Mouse (Mus musculus): ENCODE measurements around the gene Higd2a.

Higd2a gene

DNA sequence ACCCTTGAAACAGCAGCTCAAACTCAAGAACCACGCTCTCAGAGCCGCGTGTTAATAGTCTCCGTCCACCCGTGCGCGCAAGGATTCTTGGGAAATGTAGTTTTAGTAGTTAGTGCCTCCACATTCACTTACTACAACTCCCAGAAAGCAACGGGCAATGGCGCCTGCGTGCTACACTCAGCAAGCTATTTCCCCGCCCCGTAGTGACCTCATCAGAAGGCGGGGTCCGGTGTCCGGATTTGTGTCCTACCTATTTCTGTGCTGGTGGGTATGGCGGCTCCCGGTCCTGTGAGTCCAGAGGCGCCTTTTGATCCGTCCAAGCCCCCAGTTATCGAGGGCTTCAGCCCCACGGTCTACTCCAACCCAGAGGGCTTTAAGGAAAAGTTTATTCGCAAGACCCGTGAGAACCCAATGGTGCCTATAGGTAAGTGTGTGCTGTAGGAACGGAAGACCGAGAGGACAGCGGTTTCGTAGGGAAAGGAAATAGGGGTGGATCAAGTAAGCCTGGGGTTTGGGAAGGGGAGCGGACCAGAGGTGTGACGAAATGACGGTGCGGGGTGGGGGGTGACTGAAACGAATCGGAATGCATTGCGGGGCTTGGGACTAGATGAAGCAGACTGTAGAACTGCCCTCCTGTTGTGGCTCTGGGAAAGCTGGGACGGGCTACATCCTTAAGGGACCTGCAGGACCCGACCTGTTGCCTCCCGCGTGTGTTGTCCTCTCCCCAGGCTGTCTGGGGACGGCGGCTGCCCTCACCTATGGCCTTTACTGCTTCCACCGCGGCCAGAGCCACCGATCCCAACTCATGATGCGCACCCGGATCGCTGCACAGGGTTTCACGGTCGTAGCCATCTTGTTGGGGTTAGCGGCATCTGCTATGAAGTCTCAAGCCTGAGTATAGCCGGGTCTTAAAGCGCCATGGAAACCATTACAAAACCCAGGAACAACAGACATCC lies at the start of gene Higd2a, which contains the start of gene Nop16:
Higd2a (plus strand) TSS at position 212 of the 956 bp plus-strand sequence.
Nop16 (minus strand) TSS at position 95 of the 956 bp plus-strand sequence.
- DNase-seq (ENCODE audit: low spot score in 2 of 2): peak; percentile 96 to 98

- DNase-seq (ENCODE audit: low spot score in 2 of 2): no peak
Measured at GRCm38 (mm10) chr13:54548036-54548435, 42.0 kb upstream of the Higd2a start.

DNA sequence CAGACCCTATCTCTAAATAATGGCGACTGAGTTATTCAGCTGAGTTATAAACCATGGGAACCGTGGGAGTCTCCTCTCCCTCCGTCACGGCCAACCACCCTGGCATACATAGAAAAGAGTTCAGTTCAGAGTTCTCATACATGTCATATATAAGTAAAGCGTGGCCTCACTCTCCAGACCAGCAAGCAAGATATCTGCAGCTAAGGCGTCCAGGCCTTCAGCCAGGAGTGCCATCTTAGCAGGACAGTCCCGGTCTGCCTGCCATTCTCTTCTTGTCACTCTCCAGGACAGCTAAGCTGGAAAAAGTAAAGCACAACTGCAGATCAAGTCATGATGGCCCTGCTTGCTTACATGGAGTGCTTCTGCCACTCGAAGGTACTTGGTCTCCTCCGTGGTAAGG lies 33.8 kb upstream of the Higd2a start:
- no peak for DNase-seq (ENCODE audit: low spot score in 2 of 2)

- peak in 1 of 2 experiments; percentile 44 for DNase-seq (ENCODE audit: low spot score in 2 of 2)
Measured at GRCm38 (mm10) chr13:54556796-54557195, 33.2 kb upstream of the Higd2a start.

GRCm38 (mm10) chr13:54557652-54558051 lies 32.4 kb upstream of the Higd2a start:
- no peak for DNase-seq (ENCODE audit: low spot score in 2 of 2)

- DNase-seq (ENCODE audit: low spot score in 2 of 2): no peak
Measured at GRCm38 (mm10) chr13:54559656-54560055, 30.4 kb upstream of the Higd2a start.

DNA sequence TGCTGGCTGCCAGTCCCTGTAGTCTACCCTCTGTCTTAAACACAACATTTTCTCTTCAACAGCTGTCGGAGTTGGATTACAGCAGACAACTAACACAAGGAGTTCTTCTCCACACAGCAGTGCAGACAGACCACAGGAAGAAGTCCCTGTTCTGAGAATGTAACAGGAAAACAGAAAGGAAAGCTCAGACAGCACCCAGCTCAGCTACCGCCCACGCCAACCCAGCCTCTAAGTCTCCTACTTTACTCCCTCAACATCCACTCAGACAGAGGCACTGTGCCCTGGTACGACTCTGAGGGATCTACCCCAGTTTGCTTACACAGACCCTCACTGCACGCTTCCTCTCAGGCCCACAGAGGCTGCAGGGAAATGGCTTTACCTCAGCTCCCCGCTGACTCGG lies 29.4 kb upstream of the Higd2a start:
- no peak for DNase-seq (ENCODE audit: low spot score in 2 of 2)

GRCm38 (mm10) chr13:54562562-54562961 lies 27.4 kb upstream of the Higd2a start:
- DNase-seq (ENCODE audit: low spot score in 2 of 2): no peak

DNA sequence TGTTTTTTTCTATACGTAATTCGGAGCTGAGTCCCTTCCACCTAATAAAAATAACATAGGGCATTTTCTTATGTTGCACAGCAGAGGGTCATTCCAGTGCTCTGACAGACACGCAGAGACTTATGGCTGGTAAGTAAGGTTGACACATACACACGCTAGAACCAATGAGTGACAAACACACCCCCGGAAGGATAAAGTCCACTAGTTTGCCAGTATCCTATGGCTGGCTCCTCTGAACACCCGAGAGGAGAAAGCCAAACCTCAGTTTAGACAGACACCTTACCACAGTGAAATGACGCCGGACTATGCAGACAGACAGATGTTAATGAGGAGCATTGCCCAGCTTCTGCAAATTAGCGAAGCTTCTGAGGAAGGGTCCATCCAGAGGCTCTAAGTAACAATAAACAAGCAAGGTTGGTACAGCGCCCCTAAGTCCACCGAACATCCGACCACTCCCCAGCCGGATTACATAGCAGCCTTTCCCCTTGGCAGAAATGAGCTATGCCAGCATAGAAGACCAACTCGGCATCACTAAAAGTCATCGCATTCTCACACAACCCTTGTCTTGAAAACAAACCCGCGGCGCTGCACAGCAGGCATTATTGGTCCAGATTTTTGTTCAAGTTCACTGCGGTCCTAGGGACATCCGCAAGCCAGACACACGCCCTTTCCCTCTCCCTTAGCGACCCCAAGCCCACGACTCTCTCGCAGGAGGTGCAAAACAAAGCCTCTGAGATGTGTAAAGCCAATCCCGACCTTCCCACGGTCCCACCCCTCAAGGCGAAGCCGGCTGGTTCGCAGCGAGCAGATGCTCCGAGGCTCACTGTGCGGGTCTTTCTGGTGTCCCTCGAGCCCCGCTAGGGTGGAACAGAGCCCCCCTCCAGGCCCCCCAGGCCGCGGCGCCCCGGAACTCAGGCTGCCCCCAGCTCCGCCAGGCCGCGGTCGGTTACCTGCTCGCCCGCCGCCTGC lies 25.5 kb upstream of the Higd2a start:
- no peak for DNase-seq (ENCODE audit: low spot score in 2 of 2)

DNA sequence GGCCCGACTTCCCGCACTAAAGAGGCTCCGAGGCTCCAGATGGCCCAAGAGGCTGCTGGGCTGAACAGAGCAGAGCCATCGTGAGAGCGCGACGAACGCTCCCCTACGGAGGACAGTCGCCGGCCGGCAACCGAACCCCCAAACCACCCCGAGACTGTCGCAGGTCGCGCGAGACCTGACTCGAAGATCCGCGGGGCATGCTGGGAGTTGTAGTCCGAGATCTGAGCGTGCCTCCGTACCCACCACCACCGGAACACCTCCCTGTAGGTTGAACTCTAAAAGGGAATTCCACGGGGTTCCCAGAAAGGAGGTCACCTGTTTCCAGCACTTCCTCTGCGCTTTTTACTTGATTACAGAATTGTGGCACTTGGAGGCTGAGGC lies 24.8 kb upstream of the Higd2a start, which contains the start of gene 4833439L19Rik:
4833439L19Rik (minus strand) TSS at position 235 of the 381 bp plus-strand sequence.
- DNase-seq (ENCODE audit: low spot score in 2 of 2): peak; percentile 89 to 93

DNA sequence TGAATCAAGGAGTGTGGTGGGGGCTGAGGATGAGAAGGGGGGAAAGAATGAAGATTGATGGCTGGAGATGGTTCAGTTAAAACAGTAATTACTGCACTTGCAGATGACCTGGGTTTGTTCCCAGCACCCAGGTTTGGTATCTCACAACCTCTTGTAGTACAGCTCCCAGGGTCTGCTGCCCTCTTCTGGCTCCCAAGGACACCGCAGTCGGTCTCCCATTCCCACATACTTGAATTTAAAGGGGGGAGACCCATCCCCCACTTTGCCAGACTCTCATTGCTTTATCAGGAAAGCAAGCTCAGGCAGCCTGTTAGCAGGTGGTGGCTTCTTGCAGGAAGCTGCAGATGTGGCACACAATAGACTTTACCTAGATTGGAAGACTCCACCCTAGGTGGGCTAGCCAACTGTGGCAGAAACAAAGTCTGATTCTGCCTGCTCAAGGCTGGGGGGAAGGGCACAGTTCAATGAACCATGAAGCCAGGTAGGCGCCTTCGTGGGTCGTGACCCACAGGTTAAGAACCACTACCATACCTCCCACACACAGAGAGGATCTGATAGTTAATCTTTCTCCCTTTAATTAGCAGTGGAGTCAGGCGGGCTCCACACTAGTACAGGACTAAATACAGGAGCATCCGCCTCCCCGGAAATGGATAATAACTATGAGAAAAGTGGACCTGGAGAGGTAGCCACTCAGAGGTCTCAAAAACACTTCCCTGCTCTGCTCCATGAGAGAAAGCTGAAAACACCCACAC lies 24.2 kb upstream of the Higd2a start:
- peak; percentile 58 to 62 for DNase-seq (ENCODE audit: low spot score in 2 of 2)

DNA sequence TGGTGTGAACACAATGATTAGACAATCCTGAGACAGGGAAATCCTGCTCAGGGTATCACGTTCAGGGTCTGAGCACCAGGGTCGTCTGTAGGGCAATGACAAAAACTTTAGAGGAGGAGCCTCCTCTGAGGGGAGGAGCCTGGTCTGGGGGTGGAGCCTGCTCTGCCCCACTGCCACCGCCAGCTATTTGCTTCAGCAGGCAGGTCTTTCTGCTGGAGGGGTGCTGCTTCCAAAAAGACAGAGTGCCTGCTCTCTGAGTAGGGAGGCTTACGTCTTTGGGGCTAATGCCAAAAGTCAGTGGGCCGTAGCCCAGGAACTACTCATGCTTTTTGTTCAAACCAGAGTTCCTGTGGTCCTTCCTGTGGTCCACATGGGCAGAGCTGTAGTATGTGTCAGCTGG lies 21.6 kb upstream of the Higd2a start:
- no peak for DNase-seq (ENCODE audit: low spot score in 2 of 2)

- no peak for DNase-seq (ENCODE audit: low spot score in 2 of 2)
Measured at GRCm38 (mm10) chr13:54569282-54569681, 20.7 kb upstream of the Higd2a start.

DNA sequence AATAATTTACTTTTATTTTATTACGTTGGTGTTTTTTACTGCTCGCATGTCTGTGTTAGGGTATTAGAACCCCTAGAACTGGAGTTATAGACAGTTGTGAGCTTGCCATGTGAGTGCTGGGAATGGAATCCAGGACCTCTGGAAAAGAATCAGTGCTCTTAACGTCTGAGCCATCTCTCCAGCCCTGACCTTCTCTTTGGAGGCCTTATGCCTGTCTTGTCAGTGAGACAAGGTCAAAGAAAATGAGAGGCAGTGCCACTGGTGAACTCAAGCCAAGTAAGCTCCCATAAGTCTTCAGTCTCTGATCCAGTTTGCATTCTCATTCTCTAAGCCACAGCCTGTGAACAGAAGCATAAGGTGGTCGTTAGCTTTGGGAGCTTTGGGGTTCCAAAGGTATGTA lies 19.3 kb upstream of the Higd2a start:
- no peak for DNase-seq (ENCODE audit: low spot score in 2 of 2)

DNA sequence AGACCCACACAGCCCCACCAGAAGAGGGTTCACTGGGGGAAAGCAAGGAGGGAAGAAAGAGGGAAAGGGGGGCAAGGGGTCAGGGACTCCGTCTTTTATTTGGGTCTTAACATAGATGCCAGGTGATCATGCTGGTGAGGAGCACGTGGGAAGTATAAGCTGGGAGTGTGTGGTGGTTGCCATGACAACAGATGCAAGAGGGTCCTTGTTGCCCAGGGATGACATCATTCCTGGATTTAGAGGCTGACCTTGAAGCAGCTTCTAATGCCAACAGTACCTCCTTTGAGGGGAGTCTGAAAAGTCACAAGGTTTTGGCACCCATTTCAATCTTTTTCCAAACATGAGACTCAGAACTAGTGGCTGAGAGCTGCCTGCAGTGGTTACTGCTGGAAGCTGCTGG lies 18.4 kb upstream of the Higd2a start:
- DNase-seq (ENCODE audit: low spot score in 2 of 2): no peak

GRCm38 (mm10) chr13:54572621-54573020 lies 17.4 kb upstream of the Higd2a start:
- no peak for DNase-seq (ENCODE audit: low spot score in 2 of 2)

DNA sequence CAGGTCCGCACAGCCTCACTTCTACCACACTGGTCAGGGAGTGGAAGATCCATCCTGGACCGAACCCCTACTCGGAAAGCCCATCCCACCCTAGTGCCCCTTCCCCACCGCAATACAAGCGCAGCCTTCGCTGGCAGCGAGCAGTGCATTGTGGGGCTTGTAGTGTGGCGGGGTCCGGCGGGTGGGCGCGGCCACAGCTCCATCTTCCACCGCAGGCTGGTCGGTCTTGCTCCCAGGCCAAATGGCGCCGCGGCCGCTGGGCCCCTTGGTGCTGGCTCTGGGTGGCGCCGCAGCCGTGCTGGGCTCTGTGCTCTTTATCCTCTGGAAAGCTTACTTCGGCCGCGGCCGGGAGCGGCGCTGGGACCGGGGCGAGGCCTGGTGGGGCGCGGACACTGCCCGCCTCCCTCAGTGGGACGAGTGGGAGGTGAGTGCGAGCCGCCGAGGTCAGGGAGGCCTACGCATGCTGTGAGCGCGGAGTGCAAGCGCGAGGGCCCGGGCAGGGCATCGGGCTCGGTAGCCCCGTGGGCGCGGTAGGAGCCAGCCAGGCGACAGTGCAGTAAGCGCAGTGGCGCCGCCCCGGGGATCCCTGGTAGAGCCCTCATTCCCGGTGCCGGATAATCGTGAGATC lies 15.0 kb upstream of the Higd2a start, which contains the start of gene Arl10:
Arl10 (plus strand) TSS at position 162 of the 628 bp plus-strand sequence.
- DNase-seq (ENCODE audit: low spot score in 2 of 2): peak; percentile 75 to 76

GRCm38 (mm10) chr13:54575489-54575888 lies 14.5 kb upstream of the Higd2a start:
- no peak for DNase-seq (ENCODE audit: low spot score in 2 of 2)

- peak; percentile 20 to 49 for DNase-seq (ENCODE audit: low spot score in 2 of 2)
Measured at GRCm38 (mm10) chr13:54577652-54578507, 12.1 kb upstream of the Higd2a start.

- DNase-seq (ENCODE audit: low spot score in 2 of 2): no peak
Measured at GRCm38 (mm10) chr13:54581385-54581784, 8.6 kb upstream of the Higd2a start.

Data from heart, adult 9 months (tissue).